Mouse (Mus musculus): ENCODE measurements around the gene Txndc8. TPM values are rescaled to one million over a fixed set of nuclear protein-coding genes. Genes with fewer than 3 reads are reported as not detected.

The Txndc8 gene
- polyA plus RNA-seq, 1 experiment: not detected

DNA sequence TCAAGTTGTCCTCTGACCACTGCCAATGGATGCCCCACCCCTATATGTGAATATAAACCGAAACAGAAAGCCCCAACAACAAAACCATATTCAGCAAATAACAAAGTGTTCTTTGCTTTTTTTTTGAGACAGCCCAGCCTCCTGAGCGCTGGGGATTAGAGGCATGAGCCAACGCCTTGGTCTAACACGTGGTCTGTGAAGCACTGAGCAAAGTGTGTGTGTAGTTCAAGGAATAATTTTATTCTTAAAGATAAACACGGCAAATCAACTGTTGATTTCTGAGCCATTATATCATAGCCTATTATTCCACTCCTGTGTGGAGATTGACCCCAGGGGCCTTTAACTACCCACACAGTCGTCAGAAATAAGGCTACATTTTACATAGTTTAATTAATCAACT lies 54.3 kb downstream of the Txndc8 start:
- Histone ChIP-seq H3K4me3 (ENCODE audit: control insufficient read depth, insufficient read depth, low read length) (no peak overlapping the region), H3K4me1 (replicated peaks; ENCODE audit: control insufficient read depth, insufficient read depth, low read length) (peaks cover 24% of the 10 kb centered on the region), H3K27me3 (ENCODE audit: control insufficient read depth, insufficient read depth, low read length) (no peaks in the 10 kb centered on the region), H3K27ac (ENCODE audit: control insufficient read depth, insufficient read depth, low read length) (no peak overlapping the region), H3K36me3 (ENCODE audit: control insufficient read depth, insufficient read depth, low read length) (peaks cover 23% of the 10 kb centered on the region)
- TF ChIP-seq POLR2A (IDR thresholded peaks at IDR 0.05; ENCODE audit: control insufficient read depth, extremely low read depth, insufficient read depth, low read length, poor library complexity) (no peak), CTCF (IDR thresholded peaks at IDR 0.05; ENCODE audit: borderline replicate concordance, control insufficient read depth, extremely low read depth, insufficient read depth, low read length, poor library complexity) (no peak)
- 60% methylated on average over 6 of the region's 6 CpGs for WGBS
- no peak for DNase-seq

DNA sequence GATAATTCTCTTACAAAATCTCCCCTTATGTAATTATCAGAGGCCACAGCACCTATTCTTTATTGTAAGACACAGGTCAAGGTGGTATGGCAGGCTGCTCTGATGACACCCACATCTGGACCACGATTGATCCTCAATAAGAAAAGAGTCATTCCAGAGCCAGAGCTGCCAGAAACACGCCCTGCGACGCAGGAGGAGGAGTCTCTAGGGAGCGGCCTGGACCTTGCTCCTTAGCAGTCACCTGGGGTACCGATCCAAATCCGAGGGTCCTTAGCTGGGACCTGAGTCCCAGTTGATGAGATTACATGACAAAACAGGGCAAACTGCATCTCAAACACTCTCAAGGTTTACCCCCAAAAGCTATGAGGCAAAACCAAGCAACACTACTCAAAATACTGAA lies 55.1 kb downstream of the Txndc8 start:
- TF ChIP-seq CTCF (IDR thresholded peaks at IDR 0.05; ENCODE audit: borderline replicate concordance, control insufficient read depth, extremely low read depth, insufficient read depth, low read length, poor library complexity) (no peak), POLR2A (IDR thresholded peaks at IDR 0.05; ENCODE audit: control insufficient read depth, extremely low read depth, insufficient read depth, low read length, poor library complexity) (no peak)
- Histone ChIP-seq H3K36me3 (ENCODE audit: control insufficient read depth, insufficient read depth, low read length) (peaks cover 30% of the 10 kb centered on the region), H3K27me3 (ENCODE audit: control insufficient read depth, insufficient read depth, low read length) (no peaks in the 10 kb centered on the region), H3K4me1 (replicated peaks; ENCODE audit: control insufficient read depth, insufficient read depth, low read length) (peaks cover 18% of the 10 kb centered on the region), H3K27ac (ENCODE audit: control insufficient read depth, insufficient read depth, low read length) (no peak overlapping the region), H3K4me3 (ENCODE audit: control insufficient read depth, insufficient read depth, low read length) (no peak overlapping the region)
- 91% methylated on average over 7 of the region's 7 CpGs for WGBS
- no peak for DNase-seq

DNA sequence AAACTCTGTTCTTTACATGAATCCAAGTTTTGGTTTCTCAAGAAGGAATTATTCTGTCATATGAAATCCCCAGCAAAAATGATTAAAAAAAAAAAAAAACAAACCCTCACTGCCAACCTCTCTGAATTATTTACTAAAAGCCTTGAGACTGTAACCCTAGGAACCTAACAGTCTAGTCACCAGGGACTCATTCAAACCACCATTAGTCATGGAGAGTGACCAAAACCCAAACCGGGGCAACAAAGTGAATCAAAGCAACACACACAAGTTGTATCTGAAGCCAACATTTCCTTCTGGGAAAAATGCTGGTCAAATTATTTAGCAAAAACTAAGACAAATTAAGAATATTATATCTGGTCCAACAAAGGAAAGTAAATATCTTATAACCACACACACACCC lies 56.0 kb downstream of the Txndc8 start:
- Histone ChIP-seq H3K27ac (ENCODE audit: control insufficient read depth, insufficient read depth, low read length) (no peak overlapping the region), H3K4me3 (ENCODE audit: control insufficient read depth, insufficient read depth, low read length) (no peak overlapping the region), H3K27me3 (ENCODE audit: control insufficient read depth, insufficient read depth, low read length) (no peaks in the 10 kb centered on the region), H3K4me1 (replicated peaks; ENCODE audit: control insufficient read depth, insufficient read depth, low read length) (peaks cover 14% of the 10 kb centered on the region), H3K36me3 (ENCODE audit: control insufficient read depth, insufficient read depth, low read length) (peaks cover 40% of the 10 kb centered on the region)
- DNase-seq: no peak
- 93% methylated on average over 1 of the region's 1 CpGs for WGBS
- TF ChIP-seq CTCF (IDR thresholded peaks at IDR 0.05; ENCODE audit: borderline replicate concordance, control insufficient read depth, extremely low read depth, insufficient read depth, low read length, poor library complexity) (no peak), POLR2A (IDR thresholded peaks at IDR 0.05; ENCODE audit: control insufficient read depth, extremely low read depth, insufficient read depth, low read length, poor library complexity) (no peak)

DNA sequence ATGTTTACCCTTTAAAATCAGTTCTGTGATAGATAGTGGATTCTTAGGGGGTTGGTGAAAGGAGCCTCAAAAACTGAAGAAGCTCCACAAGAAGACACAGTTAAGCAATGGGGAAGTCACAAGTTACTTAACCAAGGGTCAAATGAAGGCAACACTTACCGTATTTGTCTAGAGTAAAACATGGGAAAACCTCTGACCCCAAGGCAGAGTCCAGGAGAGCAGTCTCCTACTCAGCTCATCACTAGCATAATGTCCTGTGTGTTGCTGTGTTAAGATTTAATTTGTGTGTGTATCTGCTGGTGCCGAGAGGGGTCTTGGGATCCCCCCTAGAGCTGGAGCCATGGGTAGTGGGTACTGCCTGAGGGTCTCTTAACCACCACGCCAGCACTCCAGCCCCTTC lies 56.5 kb downstream of the Txndc8 start:
- peaks cover 44% of the 10 kb centered on the region for H3K36me3 ChIP-seq (ENCODE audit: control insufficient read depth, insufficient read depth, low read length)
- 91% methylated on average over 3 of the region's 3 CpGs for WGBS
- H3K27me3 ChIP-seq (ENCODE audit: control insufficient read depth, insufficient read depth, low read length): no peaks in the 10 kb centered on the region
- H3K27ac ChIP-seq (ENCODE audit: control insufficient read depth, insufficient read depth, low read length): no peak overlapping the region
- peaks cover 10% of the 10 kb centered on the region for H3K4me1 ChIP-seq (replicated peaks; ENCODE audit: control insufficient read depth, insufficient read depth, low read length)
- TF ChIP-seq CTCF (IDR thresholded peaks at IDR 0.05; ENCODE audit: borderline replicate concordance, control insufficient read depth, extremely low read depth, insufficient read depth, low read length, poor library complexity): no peak
- no peak for TF ChIP-seq POLR2A (IDR thresholded peaks at IDR 0.05; ENCODE audit: control insufficient read depth, extremely low read depth, insufficient read depth, low read length, poor library complexity)
- no peak for DNase-seq
- no peak overlapping the region for H3K4me3 ChIP-seq (ENCODE audit: control insufficient read depth, insufficient read depth, low read length)

DNA sequence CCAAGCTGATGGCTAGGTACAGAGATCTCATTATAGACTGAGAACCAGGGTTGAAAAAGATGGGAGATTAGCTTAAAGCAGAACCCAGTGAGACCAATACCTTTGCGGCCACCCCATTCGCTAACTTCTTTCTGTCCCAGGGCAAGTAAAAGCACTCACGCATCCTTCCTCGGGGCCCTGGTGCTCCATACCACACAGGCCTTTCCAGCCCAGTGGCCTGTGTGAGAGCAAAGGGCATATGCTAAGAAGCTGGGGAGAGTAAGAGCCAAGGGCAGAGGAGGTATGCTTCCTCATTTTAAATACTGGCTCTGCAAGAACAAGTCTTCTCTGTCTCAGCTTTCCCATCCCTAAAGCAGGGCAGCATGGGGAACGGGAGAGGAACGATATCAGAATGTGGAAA lies 59.1 kb downstream of the Txndc8 start:
- 93% methylated on average over 6 of the region's 6 CpGs for WGBS
- peaks cover 55% of the 10 kb centered on the region for H3K36me3 ChIP-seq (ENCODE audit: control insufficient read depth, insufficient read depth, low read length)
- no peak for DNase-seq
- H3K27ac ChIP-seq (ENCODE audit: control insufficient read depth, insufficient read depth, low read length): no peak overlapping the region
- H3K4me3 ChIP-seq (ENCODE audit: control insufficient read depth, insufficient read depth, low read length): no peak overlapping the region
- H3K27me3 ChIP-seq (ENCODE audit: control insufficient read depth, insufficient read depth, low read length): no peaks in the 10 kb centered on the region
- no peak for TF ChIP-seq POLR2A (IDR thresholded peaks at IDR 0.05; ENCODE audit: control insufficient read depth, extremely low read depth, insufficient read depth, low read length, poor library complexity)
- no peak for TF ChIP-seq CTCF (IDR thresholded peaks at IDR 0.05; ENCODE audit: borderline replicate concordance, control insufficient read depth, extremely low read depth, insufficient read depth, low read length, poor library complexity)
- H3K4me1 ChIP-seq (replicated peaks; ENCODE audit: control insufficient read depth, insufficient read depth, low read length): peaks cover under 1% of the 10 kb centered on the region

DNA sequence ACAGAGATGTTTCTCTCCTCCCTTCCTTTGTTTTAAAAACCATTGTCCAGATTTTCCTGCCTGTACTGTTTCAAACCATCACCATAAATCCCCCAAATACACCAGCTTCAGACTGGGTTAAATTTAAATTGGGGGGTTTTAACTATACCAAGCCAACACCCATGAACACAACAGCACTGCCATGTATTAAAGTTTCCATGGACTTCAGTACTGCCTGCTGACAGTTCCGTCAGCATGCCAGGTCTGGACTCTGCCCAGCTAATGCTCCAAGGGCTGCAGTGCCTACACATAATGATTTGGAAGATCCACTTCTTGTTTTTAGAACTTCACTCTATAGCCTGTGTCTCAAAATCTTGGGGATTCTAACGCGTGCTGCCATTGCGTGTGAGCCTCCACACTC lies 61.4 kb downstream of the Txndc8 start:
- 98% methylated on average over 4 of the region's 4 CpGs for WGBS

DNA sequence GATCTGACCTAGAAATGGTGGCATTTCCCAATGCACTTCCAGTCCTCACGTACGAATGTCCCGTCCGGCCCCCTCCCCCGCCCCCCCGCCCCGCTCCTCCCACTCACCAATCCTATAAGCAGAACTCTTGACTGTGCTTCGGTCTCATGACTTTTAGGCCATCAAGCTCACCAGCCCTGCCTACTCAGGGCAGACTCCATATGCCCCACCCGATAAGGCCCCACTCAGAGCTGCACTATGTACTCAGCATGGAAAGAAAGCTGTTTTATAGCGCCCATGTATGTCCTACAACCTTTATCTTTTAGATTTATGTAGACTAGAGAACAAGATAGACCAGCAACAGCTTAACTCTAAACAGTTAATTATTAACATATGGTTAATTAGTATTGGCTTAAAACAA lies 61.9 kb downstream of the Txndc8 start:
- TF ChIP-seq CTCF (IDR thresholded peaks at IDR 0.05; ENCODE audit: borderline replicate concordance, control insufficient read depth, extremely low read depth, insufficient read depth, low read length, poor library complexity): no peak
- no peak for TF ChIP-seq POLR2A (IDR thresholded peaks at IDR 0.05; ENCODE audit: control insufficient read depth, extremely low read depth, insufficient read depth, low read length, poor library complexity)
- Histone ChIP-seq H3K27ac (ENCODE audit: control insufficient read depth, insufficient read depth, low read length) (no peak overlapping the region), H3K4me1 (replicated peaks; ENCODE audit: control insufficient read depth, insufficient read depth, low read length) (no peaks in the 10 kb centered on the region), H3K4me3 (ENCODE audit: control insufficient read depth, insufficient read depth, low read length) (no peak overlapping the region), H3K36me3 (ENCODE audit: control insufficient read depth, insufficient read depth, low read length) (peaks cover 72% of the 10 kb centered on the region), H3K27me3 (ENCODE audit: control insufficient read depth, insufficient read depth, low read length) (no peaks in the 10 kb centered on the region)
- WGBS: 91% methylated on average over 10 of the region's 10 CpGs
- DNase-seq: no peak

More for the DNA sequence above, 61.4 kb downstream of the Txndc8 start:
- H3K27me3 ChIP-seq (ENCODE audit: control insufficient read depth, insufficient read depth, low read length): no peaks in the 10 kb centered on the region
- no peak overlapping the region for H3K4me3 ChIP-seq (ENCODE audit: control insufficient read depth, insufficient read depth, low read length)
- TF ChIP-seq POLR2A (IDR thresholded peaks at IDR 0.05; ENCODE audit: control insufficient read depth, extremely low read depth, insufficient read depth, low read length, poor library complexity) (no peak), CTCF (IDR thresholded peaks at IDR 0.05; ENCODE audit: borderline replicate concordance, control insufficient read depth, extremely low read depth, insufficient read depth, low read length, poor library complexity) (no peak)
- DNase-seq: no peak
- H3K4me1 ChIP-seq (replicated peaks; ENCODE audit: control insufficient read depth, insufficient read depth, low read length): no peaks in the 10 kb centered on the region
- H3K27ac ChIP-seq (ENCODE audit: control insufficient read depth, insufficient read depth, low read length): no peak overlapping the region
- peaks cover 72% of the 10 kb centered on the region for H3K36me3 ChIP-seq (ENCODE audit: control insufficient read depth, insufficient read depth, low read length)
